Mouse (Mus musculus): ENCODE results near the gene Dennd5b.
A peak's percentile ranks its signal among the peaks of the same experiment; 100 is the strongest.

The Dennd5b gene

GRCm38 (mm10) chr6:149101943-149102243 is 413 bp upstream of the Dennd5b start:
- DNase-seq (ENCODE audit: low spot score in 2 of 2) = peak in 1 of 2 experiments; percentile 82

DNA sequence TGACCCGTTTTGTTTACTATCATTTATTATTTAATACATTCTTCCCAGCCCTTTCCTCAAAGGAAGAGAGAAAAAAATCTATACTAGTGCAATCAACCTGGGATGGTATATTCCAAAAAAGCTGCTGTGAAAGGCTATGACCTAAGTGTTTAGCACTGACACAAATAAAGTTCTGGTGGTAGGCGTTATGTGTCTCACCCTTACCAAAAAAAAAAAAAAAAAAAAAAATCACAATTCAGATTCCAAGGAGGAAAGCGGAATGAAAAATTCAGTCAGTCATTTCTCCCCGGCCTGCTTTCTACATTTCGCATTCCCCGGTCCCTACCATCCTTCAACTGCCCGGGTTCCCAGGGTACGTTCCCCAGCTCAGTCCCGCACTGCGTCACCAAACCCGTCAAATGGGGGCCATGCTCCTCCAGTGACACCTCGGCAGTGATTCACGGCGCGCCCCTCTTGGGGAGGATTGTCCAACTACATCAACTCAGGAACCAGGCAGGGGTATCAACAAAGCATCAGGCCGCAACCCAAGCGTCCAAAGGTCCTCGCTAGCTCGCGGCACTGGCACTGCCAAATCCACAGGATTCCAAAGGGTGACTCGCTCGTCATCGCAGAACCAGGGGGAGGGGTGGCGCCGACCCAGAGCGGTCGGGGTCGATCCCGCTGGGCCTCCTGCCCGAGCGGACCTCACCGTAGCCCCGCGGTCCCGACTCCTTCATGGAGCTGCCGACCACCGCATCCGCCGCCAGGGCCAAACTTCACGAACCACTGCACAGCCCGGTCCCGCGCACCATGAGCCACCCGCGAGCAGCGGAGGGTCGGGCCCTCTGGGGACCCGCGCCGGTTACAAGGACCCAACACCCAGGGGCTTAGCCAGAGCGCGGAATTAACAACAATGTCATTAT is 1.1 kb downstream of the Dennd5b start:
- peak; percentile 55 to 58 for DNase-seq (ENCODE audit: low spot score in 2 of 2)

- DNase-seq (ENCODE audit: low spot score in 2 of 2) = no peak
Observed at GRCm38 (mm10) chr6:149098993-149099392, 2.5 kb downstream of the Dennd5b start.

- no peak for DNase-seq (ENCODE audit: low spot score in 2 of 2)
Observed at GRCm38 (mm10) chr6:149097276-149097675, 4.2 kb downstream of the Dennd5b start.

- no peak for DNase-seq (ENCODE audit: low spot score in 2 of 2)
Observed at GRCm38 (mm10) chr6:149096233-149096632, 5.2 kb downstream of the Dennd5b start.

DNA sequence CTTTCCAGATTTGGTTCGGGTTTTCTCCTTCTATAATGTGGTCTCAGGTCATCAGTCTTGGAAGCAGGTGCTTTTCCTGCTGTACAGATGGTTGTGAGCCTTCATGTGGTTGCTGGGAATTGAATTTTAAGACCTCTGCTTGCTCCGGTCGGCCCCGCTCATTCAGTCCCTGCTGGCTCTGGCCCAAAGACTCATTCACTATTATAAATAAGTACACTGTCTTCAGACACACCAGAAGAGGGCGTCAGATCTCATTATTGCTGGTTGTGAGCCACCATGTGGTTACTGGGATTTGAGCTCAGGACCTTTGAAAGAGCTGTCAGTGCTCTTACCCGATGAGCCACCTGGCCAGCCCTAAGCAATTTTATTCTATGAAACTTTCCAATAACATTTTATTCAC is 6.1 kb downstream of the Dennd5b start:
- no peak for DNase-seq (ENCODE audit: low spot score in 2 of 2)

DNA sequence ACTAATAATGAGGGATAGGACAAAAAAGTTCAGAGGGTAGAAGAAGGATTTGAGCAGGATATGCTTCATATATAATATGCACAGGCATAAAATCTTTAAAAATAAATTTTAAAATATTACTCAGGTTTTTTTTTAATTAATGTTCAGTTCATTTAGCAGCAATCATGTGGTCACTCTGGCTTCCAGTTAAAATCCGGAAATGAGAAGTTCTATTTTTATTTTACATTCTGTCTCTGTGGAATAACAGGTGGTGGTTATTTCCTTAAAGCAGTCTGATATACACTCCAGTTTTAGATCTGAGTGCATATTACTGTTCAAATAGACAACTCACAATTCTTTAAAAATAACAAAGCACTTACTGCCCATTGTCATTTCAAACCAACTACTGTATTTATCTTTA is 6.9 kb downstream of the Dennd5b start:
- DNase-seq (ENCODE audit: low spot score in 2 of 2) = no peak

DNA sequence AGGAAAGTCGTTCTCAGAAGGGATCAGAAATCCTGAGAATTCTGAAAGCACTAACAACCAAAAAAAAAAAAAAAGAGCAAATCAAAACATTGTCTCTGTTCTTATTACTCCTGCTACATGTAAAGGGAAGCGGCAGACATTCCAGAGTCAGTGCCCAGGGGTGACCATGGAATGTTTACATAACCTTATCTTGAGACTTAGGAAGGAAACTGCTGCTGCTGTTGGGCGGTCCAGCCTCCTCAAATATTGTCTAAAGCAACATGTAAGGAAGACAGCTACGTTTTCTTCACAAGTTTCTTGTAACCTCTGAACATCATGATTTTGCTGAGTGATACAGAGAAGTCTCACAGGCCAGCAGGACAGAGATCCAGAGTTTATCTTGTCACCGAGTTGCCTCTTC is 8.0 kb downstream of the Dennd5b start:
- peak; percentile 43 to 61 for DNase-seq (ENCODE audit: low spot score in 2 of 2)

DNA sequence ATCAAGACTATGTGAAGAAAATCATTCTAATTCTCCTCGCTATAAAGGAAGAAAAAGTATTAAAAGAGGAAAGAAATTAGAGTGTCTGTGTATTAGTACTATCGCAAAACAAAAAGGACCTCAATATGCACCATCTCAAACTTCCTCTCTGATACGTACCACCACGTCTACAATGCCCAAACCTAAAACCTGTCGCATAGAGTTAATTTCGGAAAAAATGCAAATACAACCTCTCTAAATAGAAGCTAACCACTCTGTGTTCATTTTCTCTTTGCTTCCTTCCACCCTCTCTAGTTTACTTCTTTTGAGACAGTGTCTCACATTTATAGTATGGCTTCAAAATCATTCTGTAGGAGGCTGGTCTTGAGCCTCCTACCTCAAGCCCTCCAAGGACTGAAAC is 9.1 kb downstream of the Dennd5b start:
- no peak for DNase-seq (ENCODE audit: low spot score in 2 of 2)

DNA sequence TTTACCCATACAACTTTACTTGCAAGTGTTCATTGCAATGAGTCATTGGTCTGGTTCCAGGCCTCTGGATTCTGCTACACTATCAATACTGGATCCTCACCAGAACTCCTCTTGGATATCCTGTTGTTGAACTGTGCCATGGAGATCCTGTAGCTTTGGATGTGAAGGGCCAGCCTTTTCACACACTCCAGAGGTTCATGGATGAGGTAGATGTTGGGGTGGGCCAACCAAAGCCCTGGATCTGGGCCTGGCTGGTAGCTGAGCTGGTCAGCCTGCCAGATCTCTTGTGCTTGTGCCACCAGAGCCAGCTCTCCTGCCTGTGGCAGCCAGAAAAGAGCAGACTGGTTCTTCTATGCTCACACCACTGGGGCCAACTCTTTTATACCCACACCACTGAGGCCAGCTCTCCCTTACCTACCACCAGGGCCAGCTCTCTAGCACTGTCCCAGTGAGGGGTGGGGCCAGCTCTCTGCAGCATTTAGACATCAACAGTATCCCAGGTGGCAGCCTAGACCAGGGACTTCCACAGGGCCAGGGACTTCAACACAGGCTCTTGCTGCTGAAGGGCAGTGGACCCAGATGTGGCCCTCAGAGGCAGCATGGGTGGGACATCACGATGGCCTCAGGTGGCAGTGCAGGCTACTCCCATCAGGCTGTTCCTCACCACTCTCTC is 24.2 kb downstream of the Dennd5b start:
- DNase-seq (ENCODE audit: low spot score in 2 of 2) = peak in 1 of 2 experiments; percentile 12

DNA sequence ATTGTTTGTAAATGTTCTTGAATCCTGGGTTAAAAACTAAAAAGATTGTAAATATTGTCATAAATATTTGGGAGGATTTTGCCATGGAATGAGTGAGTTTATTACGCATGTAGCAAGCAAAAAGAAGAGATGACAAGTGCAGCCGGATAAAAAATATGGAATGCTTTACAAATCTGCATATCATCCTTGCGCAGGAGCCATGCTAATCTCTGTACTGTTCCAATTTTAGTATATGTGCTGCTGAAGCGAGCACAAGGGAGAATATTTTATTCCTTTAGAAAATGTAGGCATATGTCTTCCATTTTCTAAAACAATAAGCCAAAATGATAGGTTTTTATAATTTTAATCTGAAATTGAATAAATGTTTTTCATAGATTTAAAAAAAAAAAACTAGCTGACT is 27.6 kb downstream of the Dennd5b start:
- DNase-seq (ENCODE audit: low spot score in 2 of 2) = no peak

DNA sequence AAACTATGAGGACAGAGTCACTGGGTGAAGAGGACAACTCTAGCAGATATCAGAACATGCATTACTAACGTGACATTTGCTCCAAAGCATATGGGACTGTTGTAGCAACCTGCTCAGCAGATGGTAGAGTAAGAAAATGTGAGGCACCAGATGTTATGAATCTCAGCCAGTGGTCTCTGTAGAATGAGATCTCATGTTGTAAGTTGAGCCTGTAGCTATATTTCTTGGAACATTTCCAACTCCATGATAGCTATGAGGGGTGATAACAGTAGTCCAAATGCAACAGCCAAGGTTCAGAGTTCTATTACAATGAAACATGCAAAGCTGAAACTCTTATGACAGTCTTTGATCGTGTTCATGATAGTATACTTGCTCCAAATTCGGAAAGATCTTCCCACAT is 28.6 kb downstream of the Dennd5b start:
- no peak for DNase-seq (ENCODE audit: low spot score in 2 of 2)

- DNase-seq (ENCODE audit: low spot score in 2 of 2) = no peak
Observed at GRCm38 (mm10) chr6:149070592-149071124, 30.8 kb downstream of the Dennd5b start.

GRCm38 (mm10) chr6:149063382-149063781 is 38.1 kb downstream of the Dennd5b start:
- no peak for DNase-seq (ENCODE audit: low spot score in 2 of 2)

- DNase-seq (ENCODE audit: low spot score in 2 of 2) = no peak
Observed at GRCm38 (mm10) chr6:149060670-149061387, 40.7 kb downstream of the Dennd5b start.

- peak; percentile 19 to 26 for DNase-seq (ENCODE audit: low spot score in 2 of 2)
Observed at GRCm38 (mm10) chr6:149057947-149058391, 43.5 kb downstream of the Dennd5b start.

DNA sequence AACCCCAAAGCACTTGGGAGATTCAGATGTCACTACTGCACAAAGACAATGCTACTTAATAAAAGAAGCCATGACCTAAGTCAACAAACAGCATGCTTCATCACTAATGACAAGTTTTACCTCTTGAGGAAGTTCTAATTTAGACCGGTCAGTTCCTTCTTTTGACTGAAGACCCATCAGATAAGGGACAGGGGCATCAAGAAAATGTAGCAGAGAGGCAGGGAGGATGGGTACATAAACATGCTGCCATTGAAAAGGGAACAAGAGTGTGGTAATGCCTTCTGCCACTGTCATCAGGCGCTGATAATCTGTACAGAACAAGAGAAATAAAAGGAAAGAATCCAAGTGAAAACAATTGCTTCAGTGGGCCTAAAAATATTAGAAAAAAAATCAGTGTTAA is 46.7 kb downstream of the Dennd5b start:
- no peak for DNase-seq (ENCODE audit: low spot score in 2 of 2)

DNA sequence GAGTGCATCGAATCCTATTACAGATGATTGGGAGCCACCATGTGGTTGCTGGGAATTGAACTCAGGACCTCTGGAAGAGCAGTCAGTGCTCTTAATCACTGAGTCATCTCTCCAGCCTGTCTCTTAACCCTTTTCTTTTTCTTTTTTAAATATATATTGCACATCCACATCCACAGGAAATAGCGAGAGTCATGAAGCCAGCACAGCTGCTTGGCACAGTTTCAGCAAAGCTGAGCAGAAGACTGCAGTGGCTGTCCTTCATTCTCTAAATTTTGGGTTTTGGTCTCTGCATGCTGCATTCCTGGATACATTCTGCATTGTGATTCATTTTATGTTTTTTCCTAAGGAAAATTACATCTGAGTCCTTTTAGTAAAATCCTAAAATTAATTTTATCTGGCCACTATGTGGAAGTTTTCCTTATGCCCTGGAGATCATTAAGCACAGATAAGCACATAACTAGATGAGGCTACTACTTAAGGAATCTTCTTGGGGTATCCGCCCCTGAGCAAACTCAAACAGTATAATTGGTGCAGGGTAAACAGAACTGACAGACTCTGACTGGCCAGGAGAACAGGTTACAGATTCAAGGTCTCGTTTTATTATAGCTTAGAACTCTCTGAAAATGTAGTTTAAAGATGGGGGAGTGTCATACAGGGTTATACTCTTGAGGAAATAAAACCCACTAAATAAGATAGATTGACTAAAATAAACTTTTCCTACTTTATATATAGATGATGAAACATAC is 50.3 kb downstream of the Dennd5b start:
- DNase-seq (ENCODE audit: low spot score in 2 of 2) = peak in 1 of 2 experiments; percentile 6

GRCm38 (mm10) chr6:149040099-149040498 is 61.4 kb downstream of the Dennd5b start:
- no peak for DNase-seq (ENCODE audit: low spot score in 2 of 2)

DNA sequence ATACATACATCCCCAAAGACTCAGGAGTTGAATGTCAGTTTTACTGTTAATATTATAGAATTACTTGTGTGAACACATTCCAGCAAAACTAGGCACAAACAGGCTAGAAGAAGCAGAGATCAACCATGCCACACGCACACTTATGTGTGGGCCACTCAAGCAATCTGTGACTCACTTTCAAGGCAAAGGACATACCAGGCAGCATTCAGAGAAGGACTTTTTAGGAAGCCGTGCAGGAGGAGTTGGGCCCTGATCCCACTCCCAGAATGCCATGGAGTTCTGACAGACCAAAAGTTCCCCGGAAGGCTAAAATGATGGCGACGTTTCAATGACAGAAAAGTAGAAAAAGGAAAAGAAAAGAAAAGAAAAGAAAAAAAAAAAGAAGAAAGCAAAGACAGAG is 69.3 kb downstream of the Dennd5b start:
- no peak for DNase-seq (ENCODE audit: low spot score in 2 of 2)

GRCm38 (mm10) chr6:149031377-149031776 is 70.1 kb downstream of the Dennd5b start:
- DNase-seq (ENCODE audit: low spot score in 2 of 2) = no peak

DNA sequence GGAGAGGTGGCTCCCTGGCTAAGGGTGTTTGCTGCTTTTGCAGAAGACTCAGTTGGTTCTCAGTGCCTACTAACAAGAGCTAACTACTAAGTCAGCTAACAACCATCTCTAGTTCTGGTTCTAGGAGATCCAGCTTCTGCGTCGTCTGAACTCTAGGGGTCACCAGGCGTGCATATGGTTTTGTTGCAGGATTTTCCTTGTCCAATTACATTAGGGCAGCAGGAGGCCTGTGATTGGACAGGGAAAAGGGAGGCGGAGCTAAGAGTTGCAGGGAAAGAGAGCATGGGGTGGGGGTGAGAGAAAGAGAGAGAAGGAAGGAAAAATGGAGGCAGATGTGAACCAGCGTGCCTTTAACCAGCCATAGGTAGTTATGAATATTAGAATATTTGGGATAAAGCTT is 83.0 kb downstream of the Dennd5b start:
- no peak for DNase-seq (ENCODE audit: low spot score in 2 of 2)
